Mouse (Mus musculus): Measurements from ENCODE around the gene Osbpl9.

GRCm38 (mm10) chr4:109173775-109174440 lies 28.2 kb downstream of the Osbpl9 start:
- TF ChIP-seq POLR2A (IDR thresholded peaks at IDR 0.05; ENCODE audit: low read depth, low read length) (no peak), CTCF (IDR thresholded peaks at IDR 0.05; ENCODE audit: borderline replicate concordance, insufficient read depth, low read length) (no peak)
